ENCODE assay signal across 8 mouse cellular contexts in genomic region chr8:122284203-122284658, GRCm38 (mm10). TPM values are rescaled to one million over a fixed set of nuclear protein-coding genes. Genes with fewer than 3 reads are reported as not detected.
A peak's percentile ranks its signal among the peaks of the same experiment; 100 is the strongest.
DNase-seq lines count a peak whose midpoint lies in the region; ATAC-seq and TF ChIP-seq lines count a peak whose summit lies in the region.

No protein-coding gene starts in this region.

- H3K9ac ChIP-seq in embryonic facial prominence, embryonic 11.5 days (replicated peaks; ENCODE audit: low read length): peak overlapping the region; percentile 40

- peaks cover 34% of the 10 kb centered on the region for H3K79me2 ChIP-seq in C2C12 (ENCODE audit: control insufficient read depth, insufficient read depth)
- no peaks in the 10 kb centered on the region for H3K79me2 ChIP-seq in macrophage (ENCODE audit: inconsistent target)

- TF ChIP-seq CTCF in C2C12 (IDR thresholded peaks at IDR 0.05; ENCODE audit: control insufficient read depth, insufficient read depth, insufficient read length): no peak

- H3K4me2 ChIP-seq in embryonic facial prominence, embryonic 11.5 days (ENCODE audit: low read depth, low read length): peak overlapping the region; percentile 99

- no peak for ATAC-seq in embryonic facial prominence, embryonic 11.5 days (replicated peaks; ENCODE audit: insufficient number of reproducible peaks, low FRiP score, low TSS enrichment, low read depth)
- ATAC-seq in erythroid progenitor cell, adult 5-6 weeks (replicated peaks; ENCODE audit: low FRiP score, poor library complexity, severe bottlenecking): no peak

- DNase-seq in Muller cell, postnatal 12 days (ENCODE audit: inconsistent ontology term): peak; percentile 65
- peak; percentile 65 for DNase-seq in embryonic facial prominence, embryonic 11.5 days (ENCODE audit: low spot score)
- DNase-seq in hindbrain, embryonic 10.5 days (ENCODE audit: low spot score): peak; percentile 79
- peak; percentile 37 to 56 for DNase-seq in layer of hippocampus, postnatal 25 days (ENCODE audit: extremely low spot score in 1 of 2, low spot score in 1 of 2)
- DNase-seq in spleen, postnatal 14 days (ENCODE audit: low spot score in 2 of 2): peak; percentile 49 to 59

- WGBS in embryonic facial prominence, embryonic 11.5 days: under 1% methylated on average over 33 of the region's 33 CpGs
- under 1% methylated on average over 33 of the region's 33 CpGs for WGBS in hindbrain, embryonic 10.5 days
- WGBS in macrophage (ENCODE audit: missing documents): 9% methylated on average over 33 of the region's 33 CpGs

- H3K4me3 ChIP-seq in C2C12 (ENCODE audit: insufficient read depth, poor library complexity, severe bottlenecking): no peak overlapping the region
- peak overlapping the region; percentile 71 for H3K4me3 ChIP-seq in embryonic facial prominence, embryonic 11.5 days (ENCODE audit: low read depth, low read length)
- peak overlapping the region; percentile 73 for H3K4me3 ChIP-seq in hindbrain, embryonic 10.5 days
- H3K4me3 ChIP-seq in macrophage (ENCODE audit: inconsistent target): peak overlapping the region; percentile 29

- peaks cover 1% of the 10 kb centered on the region for H3K79me3 ChIP-seq in C2C12 (ENCODE audit: low read depth)

- no peaks in the 10 kb centered on the region for H3K9me3 ChIP-seq in embryonic facial prominence, embryonic 11.5 days (replicated peaks; ENCODE audit: control insufficient read depth, low read length)
- H3K9me3 ChIP-seq in hindbrain, embryonic 10.5 days: no peaks in the 10 kb centered on the region

- H3K36me3 ChIP-seq in C2C12 (ENCODE audit: control insufficient read depth, insufficient read depth) (no peaks in the 10 kb centered on the region), macrophage (ENCODE audit: inconsistent target) (no peaks in the 10 kb centered on the region)
- no peaks in the 10 kb centered on the region for H3K36me3 ChIP-seq in embryonic facial prominence, embryonic 11.5 days (replicated peaks; ENCODE audit: control insufficient read depth, insufficient read depth, low read depth, low read length)
- H3K36me3 ChIP-seq in hindbrain, embryonic 10.5 days: no peaks in the 10 kb centered on the region

- peak overlapping the region; percentile 31 for H3ac ChIP-seq in C2C12 (ENCODE audit: control insufficient read depth, insufficient read length, low read depth)

- peaks cover 16% of the 10 kb centered on the region for H3K4me1 ChIP-seq in embryonic facial prominence, embryonic 11.5 days (ENCODE audit: control insufficient read depth, insufficient read depth, low read length)
- H3K4me1 ChIP-seq in hindbrain, embryonic 10.5 days (replicated peaks): peaks cover 86% of the 10 kb centered on the region

- H3K27me3 ChIP-seq in C2C12 (ENCODE audit: control insufficient read depth, insufficient read depth, insufficient read length): no peaks in the 10 kb centered on the region
- H3K27me3 ChIP-seq in embryonic facial prominence, embryonic 11.5 days (ENCODE audit: control insufficient read depth, insufficient read depth, low read length): peaks cover 16% of the 10 kb centered on the region
- H3K27me3 ChIP-seq in hindbrain, embryonic 10.5 days (ENCODE audit: insufficient read depth, poor library complexity, severe bottlenecking): peaks cover 72% of the 10 kb centered on the region

- H3K27ac ChIP-seq in embryonic facial prominence, embryonic 11.5 days (replicated peaks; ENCODE audit: low read depth, low read length): peak overlapping the region; percentile 43; the same call in 1 of the 2 replicates
- peak overlapping the region; percentile 84 for H3K27ac ChIP-seq in hindbrain, embryonic 10.5 days
- H3K27ac ChIP-seq in macrophage: no peak overlapping the region

TF ChIP-seq in C2C12, 6 proteins besides CTCF, POLR2A, EP300 and RAD21:
- TF ChIP-seq FOSL1 (IDR thresholded peaks at IDR 0.05; ENCODE audit: insufficient read depth, low read length, poor library complexity, severe bottlenecking): no peak
- no peak for TF ChIP-seq MYOD1 (IDR thresholded peaks at IDR 0.05; ENCODE audit: control insufficient read depth, insufficient read length, low read depth)
- TF ChIP-seq MAX (IDR thresholded peaks at IDR 0.05): no peak
- no peak for TF ChIP-seq MYOG (IDR thresholded peaks at IDR 0.05; ENCODE audit: control insufficient read depth, extremely low read depth, insufficient read length)
TF ChIP-seq in C2C12: peak in this region for 0.

RNA-seq across cellular contexts. Expression of gene Zfpm1, which starts 2.3 kb away (rescaled TPM):
- polyA plus RNA-seq in C2C12 (2012; fragmentation: generic; extraction: Trizol): 20.7 TPM
- 1.5 and 1.8 TPM in 2 replicates for polyA plus RNA-seq in embryonic facial prominence, embryonic 11.5 days (2014; fragmentation: Nextera tagmentation; extraction: Ambion mirVana)
- polyA plus RNA-seq in hindbrain, embryonic 10.5 days (2016; fragmentation: Nextera tagmentation; extraction: Ambion mirVana): 1.6 and 2.4 TPM in 2 replicates
- 10 to 100 TPM; 37.8 to 43.4 TPM for total RNA-seq in layer of hippocampus, postnatal 25 days (2021)
- 1 to 10 TPM in 24 of 26 experiments, under 1 TPM in 1, not detected in 1; 0.81 to 6.1 (median 2.1) TPM for total RNA-seq in macrophage (2018; cell fraction: chromatin; rRNA removed)
- total RNA-seq in macrophage (2018; cell fraction: cytosol; rRNA removed): 1 to 10 TPM; 1.3 to 3.4 (median 2.5) TPM
- total RNA-seq in macrophage (2018; cell fraction: nucleus; rRNA removed): 1 to 10 TPM in 25 of 26 experiments, under 1 TPM in 1; 0.32 to 10.0 (median 2.8) TPM
- polyA plus RNA-seq in macrophage (2018): 2.0 to 3.6 TPM (median 2.3 TPM) in 3 replicates
- total RNA-seq in erythroid progenitor cell, adult 5-6 weeks (2015; ENCODE audit: low replicate concordance): 176 and 254 TPM in 2 replicates
- total RNA-seq in erythroid progenitor cell, adult 5-6 weeks (2017; ENCODE audit: low replicate concordance): 303 and 467 TPM in 2 replicates
